Mouse (Mus musculus) urinary bladder, postnatal 36 days (tissue): Measurements from ENCODE around the gene Foxc2.

Experiments used
- DNase-seq, 2 experiments: peaks; one replicate each; pipeline ENCODE4 v3.0.0; 2022; ENCODE audit warnings: low spot score in 2 of 2, mixed read lengths in 1 of 2

The Foxc2 gene

GRCm38 (mm10) chr8:121086004-121086900 is 29.7 kb upstream of the Foxc2 start:
- DNase-seq, result no peak

- DNase-seq, result no peak
Observed at GRCm38 (mm10) chr8:121088281-121088680, 27.7 kb upstream of the Foxc2 start.

- no peak for DNase-seq
Observed at GRCm38 (mm10) chr8:121088871-121089630, 26.9 kb upstream of the Foxc2 start.

- no peak for DNase-seq
Observed at GRCm38 (mm10) chr8:121089631-121090380, 26.2 kb upstream of the Foxc2 start.

- no peak for DNase-seq
Observed at GRCm38 (mm10) chr8:121090716-121091115, 25.3 kb upstream of the Foxc2 start.

- DNase-seq, result no peak
Observed at GRCm38 (mm10) chr8:121092141-121092540, 23.8 kb upstream of the Foxc2 start.

GRCm38 (mm10) chr8:121092627-121093026 is 23.3 kb upstream of the Foxc2 start:
- DNase-seq, result peak; percentile 77 to 82

- DNase-seq, result no peak
Observed at GRCm38 (mm10) chr8:121093496-121093895, 22.5 kb upstream of the Foxc2 start.

GRCm38 (mm10) chr8:121104049-121104818 is 11.7 kb upstream of the Foxc2 start:
- peak in 1 of 2 experiments; percentile 71 for DNase-seq

GRCm38 (mm10) chr8:121107668-121108656 is 8.0 kb upstream of the Foxc2 start, which contains the start of gene Mthfsd:
Gene Mthfsd (minus strand): TSS chr8:121108392.
- DNase-seq, result peak; percentile 97 to 99

GRCm38 (mm10) chr8:121108657-121109056 is 7.3 kb upstream of the Foxc2 start:
- DNase-seq, result no peak

GRCm38 (mm10) chr8:121111145-121111907 is 4.6 kb upstream of the Foxc2 start:
- no peak for DNase-seq

- DNase-seq, result peak; percentile 96
Observed at GRCm38 (mm10) chr8:121113261-121113660, 2.7 kb upstream of the Foxc2 start.

GRCm38 (mm10) chr8:121115136-121115535 is 835 bp upstream of the Foxc2 start:
- no peak for DNase-seq

- no peak for DNase-seq
Observed at GRCm38 (mm10) chr8:121116591-121117185, 717 bp downstream of the Foxc2 start.

- no peak for DNase-seq
Observed at GRCm38 (mm10) chr8:121117186-121117651, 1.2 kb downstream of the Foxc2 start.

- DNase-seq, result no peak
Observed at GRCm38 (mm10) chr8:121117906-121118305, 1.9 kb downstream of the Foxc2 start.

- DNase-seq, result no peak
Observed at GRCm38 (mm10) chr8:121118634-121119420, 2.9 kb downstream of the Foxc2 start.
